Mouse (Mus musculus) hindbrain, embryonic 15.5 days (tissue): ENCODE results near the gene Grtp1. TPM values are rescaled to one million over a fixed set of nuclear protein-coding genes. Genes with fewer than 3 reads are reported as not detected.

ENCODE experiments used
- ATAC-seq: fragments of 200-750 bp; cut with Nextera tagmentation; 2 replicates; pipeline ENCODE4 v1.8.0; 2017; ENCODE audit warnings: low read depth, moderate number of reproducible peaks, moderate TSS enrichment; ENCODE audit not compliant: low FRiP score
- H3K27ac ChIP-seq: fragments of 300-500 bp; sonication (generic); replicated peaks from 2 replicates; pipeline ENCODE4 v1.5.1; 2015; ENCODE audit warnings: mild to moderate bottlenecking, inconsistent platforms
- H3K27me3 ChIP-seq: fragments of 300-500 bp; sonication (generic); 2 replicates; pipeline ENCODE4 v1.6.1; 2015; ENCODE audit warnings: control low read depth, inconsistent platforms
- H3K36me3 ChIP-seq: fragments of 300-500 bp; sonication (generic); 2 replicates; pipeline ENCODE4 v1.6.1; 2015; ENCODE audit warnings: control low read depth, inconsistent platforms
- H3K4me1 ChIP-seq: fragments of 300-500 bp; sonication (generic); replicated peaks from 2 replicates; pipeline ENCODE4 v1.6.1; 2015; ENCODE audit warnings: control low read depth, inconsistent platforms
- H3K4me2 ChIP-seq: fragments of 300-500 bp; sonication (generic); 2 replicates; pipeline ENCODE4 v1.6.1; 2015; ENCODE audit warnings: moderate library complexity, mild to moderate bottlenecking, inconsistent platforms
- H3K4me3 ChIP-seq: fragments of 300-500 bp; sonication (generic); 2 replicates; pipeline ENCODE4 v1.5.1; 2015; ENCODE audit warnings: mild to moderate bottlenecking, inconsistent platforms
- H3K9ac ChIP-seq: fragments of 300-500 bp; sonication (generic); 2 replicates; pipeline ENCODE4 v1.6.1; 2015; ENCODE audit warnings: inconsistent platforms
- H3K9me3 ChIP-seq: fragments of 300-500 bp; sonication (generic); 2 replicates; pipeline ENCODE4 v1.6.1; 2016; ENCODE audit warnings: control low read depth, inconsistent platforms
- WGBS: fragments of 180-500 bp; shearing (Covaris S2); methylation state at CpG from one replicate; pipeline ENCODE4 v1.1.7; 2015; 5-methylcytosine and 5-hydroxymethylcytosine counted together
- polyA plus RNA-seq: library from polyadenylated mRNA; unstranded; fragments of >200 nt; fragmentation: Nextera tagmentation; extraction: Ambion mirVana; gene quantifications from 2 replicates; pipeline ENCODE4 v1.2.1, GENCODE M21; 2015

Grtp1 gene
- polyA plus RNA-seq, 1 experiment from 2014 or later: 11.9 TPM

- 87% methylated on average over 3 of the region's 3 CpGs for WGBS
- Histone ChIP-seq H3K4me2 (no peak overlapping the region), H3K9me3 (no peaks in the 10 kb centered on the region), H3K27ac (no peak overlapping the region), H3K4me1 (peaks cover 12% of the 10 kb centered on the region), H3K9ac (no peak overlapping the region), H3K4me3 (no peak overlapping the region), H3K27me3 (peaks cover 26% of the 10 kb centered on the region), H3K36me3 (no peaks in the 10 kb centered on the region)
- no peak for ATAC-seq
Observed at GRCm38 (mm10) chr8:13202806-13203205, 2.4 kb upstream of the Grtp1 start.

DNA sequence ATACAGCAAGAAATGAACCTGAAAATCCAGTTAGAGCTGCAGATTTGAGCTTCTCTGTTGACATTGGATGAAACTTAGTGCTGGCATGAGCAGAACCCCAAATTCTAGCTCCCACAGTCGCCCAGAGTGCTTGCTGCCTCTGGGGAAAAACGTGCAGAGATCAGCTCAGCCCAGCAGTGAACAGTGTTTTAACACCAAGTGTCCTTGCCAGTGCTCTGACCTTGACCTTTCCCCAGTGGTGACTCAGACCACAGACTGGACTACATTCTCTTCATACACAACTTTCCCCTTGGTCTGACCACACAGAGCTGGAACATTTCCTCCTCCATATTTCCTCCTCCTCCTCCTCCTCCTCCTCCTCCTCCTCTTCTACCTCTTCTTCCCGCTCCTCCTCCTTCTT, 1.6 kb upstream of the Grtp1 start:
- no peak for ATAC-seq
- H3K27me3 ChIP-seq: peaks cover 26% of the 10 kb centered on the region
- H3K4me1 ChIP-seq: peaks cover 12% of the 10 kb centered on the region
- no peaks in the 10 kb centered on the region for H3K36me3 ChIP-seq
- no peak overlapping the region for H3K4me2 ChIP-seq
- WGBS: 50% methylated on average over 3 of the region's 3 CpGs
- H3K9me3 ChIP-seq: no peaks in the 10 kb centered on the region
- H3K27ac ChIP-seq: no peak overlapping the region
- no peak overlapping the region for H3K9ac ChIP-seq
- H3K4me3 ChIP-seq: no peak overlapping the region

GRCm38 (mm10) chr8:13201013-13201334, 554 bp upstream of the Grtp1 start:
- Histone ChIP-seq H3K9ac (peak overlapping the region; percentile 63; the same call in 1 of the 2 replicates), H3K9me3 (no peaks in the 10 kb centered on the region), H3K4me3 (peak overlapping the region; percentile 87), H3K27ac (no peak overlapping the region), H3K27me3 (peaks cover 26% of the 10 kb centered on the region), H3K4me1 (peaks cover 12% of the 10 kb centered on the region), H3K4me2 (peak overlapping the region; percentile 94), H3K36me3 (no peaks in the 10 kb centered on the region)
- no peak for ATAC-seq
- 2% methylated on average over 18 of the region's 18 CpGs for WGBS

- peak overlapping the region; percentile 94 for H3K4me2 ChIP-seq
- H3K9ac ChIP-seq: no peak overlapping the region
- no peaks in the 10 kb centered on the region for H3K9me3 ChIP-seq
- H3K27me3 ChIP-seq: peaks cover 26% of the 10 kb centered on the region
- H3K36me3 ChIP-seq: no peaks in the 10 kb centered on the region
- H3K4me1 ChIP-seq: peaks cover 12% of the 10 kb centered on the region
- no peak overlapping the region for H3K27ac ChIP-seq
- ATAC-seq: peak; percentile 12; the same call in 1 of the 2 replicates
- H3K4me3 ChIP-seq: peak overlapping the region; percentile 87
- 29% methylated on average over 14 of the region's 14 CpGs for WGBS
Observed at GRCm38 (mm10) chr8:13199385-13200061, 897 bp downstream of the Grtp1 start.

- H3K4me2 ChIP-seq: no peak overlapping the region
- WGBS: 89% methylated on average over 5 of the region's 5 CpGs
- no peak for ATAC-seq
- peaks cover 12% of the 10 kb centered on the region for H3K4me1 ChIP-seq
- no peak overlapping the region for H3K27ac ChIP-seq
- no peaks in the 10 kb centered on the region for H3K36me3 ChIP-seq
- no peak overlapping the region for H3K4me3 ChIP-seq
- no peaks in the 10 kb centered on the region for H3K9me3 ChIP-seq
- peaks cover 16% of the 10 kb centered on the region for H3K27me3 ChIP-seq
- H3K9ac ChIP-seq: no peak overlapping the region
Observed at GRCm38 (mm10) chr8:13197493-13197892, 2.9 kb downstream of the Grtp1 start.

DNA sequence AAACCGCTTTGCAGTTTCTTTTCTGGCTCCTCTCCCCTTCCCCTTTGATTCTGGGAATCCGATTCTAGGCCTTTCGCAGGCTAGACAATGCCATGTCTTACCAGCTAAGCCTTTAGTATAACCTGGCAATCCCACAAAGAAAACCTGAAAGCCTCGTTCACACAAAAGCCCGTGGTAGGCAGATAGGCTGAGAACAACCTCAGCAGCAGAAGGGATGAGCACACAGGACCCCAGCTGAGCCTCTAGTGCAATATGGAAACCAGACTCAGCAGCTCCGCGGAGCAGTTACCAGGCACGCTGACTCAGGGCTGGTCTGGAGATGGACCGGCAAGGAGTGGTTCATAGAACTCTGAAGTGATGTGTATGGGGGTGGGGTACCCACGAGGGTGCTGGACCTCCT, 5.6 kb downstream of the Grtp1 start:
- 35% methylated on average over 10 of the region's 10 CpGs for WGBS
- Histone ChIP-seq H3K9me3 (no peaks in the 10 kb centered on the region), H3K4me3 (no peak overlapping the region), H3K27me3 (no peaks in the 10 kb centered on the region), H3K4me1 (peaks cover 3% of the 10 kb centered on the region; the same call in 1 of the 2 replicates), H3K9ac (no peak overlapping the region), H3K36me3 (no peaks in the 10 kb centered on the region), H3K4me2 (0 out of 2 replicates have a peak overlapping the region, but pooled peaks have one; percentile 15), H3K27ac (no peak overlapping the region; the same call in 1 of the 2 replicates)
- ATAC-seq: no peak

- Histone ChIP-seq H3K36me3 (no peaks in the 10 kb centered on the region), H3K9ac (no peak overlapping the region), H3K9me3 (no peaks in the 10 kb centered on the region), H3K4me3 (no peak overlapping the region), H3K4me2 (no peak overlapping the region), H3K4me1 (no peaks in the 10 kb centered on the region), H3K27ac (no peak overlapping the region), H3K27me3 (no peaks in the 10 kb centered on the region)
- ATAC-seq: no peak
- WGBS: 93% methylated on average over 8 of the region's 8 CpGs
Observed at GRCm38 (mm10) chr8:13190235-13190634, 10.2 kb downstream of the Grtp1 start.

- H3K4me3 ChIP-seq: no peak overlapping the region
- H3K9ac ChIP-seq: no peak overlapping the region
- no peak for ATAC-seq
- H3K9me3 ChIP-seq: no peaks in the 10 kb centered on the region
- H3K36me3 ChIP-seq: no peaks in the 10 kb centered on the region
- no peak overlapping the region for H3K4me2 ChIP-seq
- H3K27me3 ChIP-seq: no peaks in the 10 kb centered on the region
- H3K27ac ChIP-seq: no peak overlapping the region
- no peaks in the 10 kb centered on the region for H3K4me1 ChIP-seq
- WGBS: 94% methylated on average over 1 of the region's 1 CpGs
Observed at GRCm38 (mm10) chr8:13188857-13189256, 11.6 kb downstream of the Grtp1 start.

DNA sequence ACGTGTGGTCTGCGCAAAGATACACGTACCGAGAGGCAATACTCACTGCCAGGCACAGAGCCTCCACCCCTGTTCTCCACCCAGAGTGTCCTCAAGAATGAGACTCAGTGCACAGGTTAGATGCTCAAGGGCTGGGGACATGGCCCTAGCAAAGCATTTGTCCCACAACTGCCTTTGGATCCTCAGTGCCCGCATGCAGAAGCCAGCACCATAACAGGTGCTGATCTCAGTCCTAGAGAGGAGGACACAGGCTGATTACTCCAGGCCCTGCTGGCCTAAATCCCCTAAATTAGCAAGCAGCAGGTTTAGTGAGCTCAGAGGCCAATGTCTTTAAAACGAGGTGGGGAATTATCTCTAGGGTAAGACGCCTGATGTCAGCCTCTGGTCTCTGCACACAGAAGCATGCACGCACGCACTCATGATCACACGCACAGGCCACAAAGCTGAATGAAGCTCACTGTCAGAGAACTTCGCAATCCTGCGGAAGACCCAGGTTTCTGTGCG, 12.3 kb downstream of the Grtp1 start:
- H3K27ac ChIP-seq: no peak overlapping the region
- WGBS: 91% methylated on average over 13 of the region's 13 CpGs
- H3K4me3 ChIP-seq: no peak overlapping the region
- no peaks in the 10 kb centered on the region for H3K4me1 ChIP-seq
- no peaks in the 10 kb centered on the region for H3K9me3 ChIP-seq
- no peak overlapping the region for H3K9ac ChIP-seq
- H3K27me3 ChIP-seq: no peaks in the 10 kb centered on the region
- no peak for ATAC-seq
- no peak overlapping the region for H3K4me2 ChIP-seq
- H3K36me3 ChIP-seq: no peaks in the 10 kb centered on the region

DNA sequence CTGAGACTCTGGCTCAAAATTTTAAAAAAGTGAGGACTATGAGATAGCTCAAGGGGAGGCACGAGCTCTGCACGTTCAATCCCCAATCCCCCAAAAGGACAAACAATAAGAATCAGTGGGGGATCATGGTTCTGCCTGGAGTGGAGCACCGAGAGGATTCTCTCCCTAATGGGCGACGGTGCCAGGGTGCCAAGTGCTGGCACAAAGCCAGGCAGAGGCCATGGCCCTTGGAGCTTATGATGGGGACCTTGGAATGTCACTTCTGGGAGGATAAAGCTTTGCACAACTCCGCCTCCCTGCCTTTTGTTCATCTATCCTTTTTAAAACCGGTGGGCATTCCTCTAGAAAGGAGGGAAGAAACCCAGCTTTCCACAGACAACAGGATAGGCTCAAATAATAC, 12.8 kb downstream of the Grtp1 start:
- 58% methylated on average over 7 of the region's 7 CpGs for WGBS
- H3K9ac ChIP-seq: no peak overlapping the region
- H3K4me1 ChIP-seq: no peaks in the 10 kb centered on the region
- H3K4me3 ChIP-seq: no peak overlapping the region
- no peaks in the 10 kb centered on the region for H3K9me3 ChIP-seq
- H3K4me2 ChIP-seq: no peak overlapping the region
- H3K27me3 ChIP-seq: no peaks in the 10 kb centered on the region
- no peak overlapping the region for H3K27ac ChIP-seq
- H3K36me3 ChIP-seq: no peaks in the 10 kb centered on the region
- ATAC-seq: no peak

DNA sequence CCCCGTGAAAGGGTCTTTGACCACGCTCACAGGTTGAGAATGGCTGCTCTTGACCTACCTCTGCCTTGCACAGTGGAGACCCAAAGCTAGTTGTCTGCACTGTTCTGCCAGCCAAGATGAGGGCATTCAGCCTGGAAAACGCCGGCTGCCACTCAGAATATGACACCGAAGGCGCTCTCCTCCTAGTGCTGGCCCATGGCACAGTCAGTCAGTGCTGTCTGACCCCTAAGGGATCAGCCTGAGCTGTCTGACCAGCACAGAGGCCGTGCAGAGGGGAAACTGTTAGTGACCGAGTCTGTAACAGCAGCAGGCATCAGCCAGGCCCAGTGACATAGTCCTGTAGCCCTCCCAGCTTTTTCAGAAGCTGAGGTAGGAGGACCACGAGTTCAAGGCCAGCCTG, 13.2 kb downstream of the Grtp1 start:
- H3K4me1 ChIP-seq: no peaks in the 10 kb centered on the region
- no peak overlapping the region for H3K27ac ChIP-seq
- no peaks in the 10 kb centered on the region for H3K9me3 ChIP-seq
- H3K27me3 ChIP-seq: no peaks in the 10 kb centered on the region
- H3K4me3 ChIP-seq: no peak overlapping the region
- no peak overlapping the region for H3K4me2 ChIP-seq
- no peak overlapping the region for H3K9ac ChIP-seq
- 80% methylated on average over 9 of the region's 9 CpGs for WGBS
- H3K36me3 ChIP-seq: no peaks in the 10 kb centered on the region
- no peak for ATAC-seq

- Histone ChIP-seq H3K4me3 (no peak overlapping the region), H3K9ac (no peak overlapping the region), H3K36me3 (no peaks in the 10 kb centered on the region), H3K27ac (no peak overlapping the region), H3K4me2 (no peak overlapping the region), H3K27me3 (no peaks in the 10 kb centered on the region), H3K4me1 (no peaks in the 10 kb centered on the region), H3K9me3 (no peaks in the 10 kb centered on the region)
- 84% methylated on average over 8 of the region's 8 CpGs for WGBS
- ATAC-seq: no peak
Observed at GRCm38 (mm10) chr8:13186819-13187218, 13.6 kb downstream of the Grtp1 start.

DNA sequence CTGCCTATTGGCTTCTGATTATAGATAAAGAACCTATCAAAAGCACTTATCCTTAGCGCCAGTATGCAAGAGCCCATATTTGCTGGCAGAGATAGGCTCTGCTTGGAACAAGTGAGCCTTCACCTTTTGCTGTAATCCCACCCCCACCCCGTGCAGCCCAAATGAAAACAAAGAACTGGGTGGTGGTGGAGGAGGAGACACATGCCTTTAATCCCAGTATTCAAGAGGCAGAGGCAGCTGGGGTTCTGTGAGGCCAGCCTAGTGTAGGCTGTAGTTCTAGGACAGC, 18.8 kb downstream of the Grtp1 start:
- ATAC-seq: no peak
- peaks cover 4% of the 10 kb centered on the region for H3K36me3 ChIP-seq
- H3K9me3 ChIP-seq: no peaks in the 10 kb centered on the region
- H3K27ac ChIP-seq: no peak overlapping the region
- H3K4me2 ChIP-seq: no peak overlapping the region
- H3K27me3 ChIP-seq: no peaks in the 10 kb centered on the region
- 60% methylated on average over 2 of the region's 2 CpGs for WGBS
- H3K4me3 ChIP-seq: no peak overlapping the region
- no peaks in the 10 kb centered on the region for H3K4me1 ChIP-seq
- no peak overlapping the region for H3K9ac ChIP-seq
